Mouse (Mus musculus) mouse trophoblast stem cell (cell line): ENCODE measurements at regions not wholly inside any gene's neighbourhood (a gene's known extent, or its start where the extent isn't known, plus 50 kb on each side); places are given as distances from the start of the nearest gene placed in this dataset.

Experiments
- in situ Hi-C, 2 experiments: fragments of 300-500 bp; cut with MseI, MboI; formaldehyde crosslinking; loops; 2 replicates in 1 of 2; 3 replicates in 1 of 2; pipeline ENCODE4 v1.15.1; 2025

DNA sequence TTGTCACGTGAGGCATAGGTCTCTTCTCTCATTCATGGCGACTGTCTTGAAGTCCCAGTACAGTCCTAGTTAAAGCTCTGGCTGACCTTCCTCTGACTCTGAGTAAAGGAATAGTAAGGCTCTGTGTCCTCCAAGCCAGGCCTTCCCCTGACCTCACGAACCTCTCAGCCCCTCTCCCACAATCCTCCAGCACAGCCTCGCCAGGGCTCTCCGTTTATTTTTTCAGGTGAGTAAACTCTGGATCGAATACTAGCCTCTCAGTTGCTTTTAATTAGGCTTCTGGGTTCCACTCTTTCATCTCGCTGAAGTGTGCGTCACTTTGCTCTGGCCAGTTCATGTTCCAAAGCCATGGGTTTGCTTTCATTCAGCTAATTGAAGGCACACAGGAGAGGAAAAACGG, 133.8 kb downstream of the Mylk4 start:
- in situ Hi-C loops = no loop called here

GRCm38 (mm10) chr13:32643030-32643750, 140.6 kb downstream of the Mylk4 start:
- in situ Hi-C loops = no loop called here

DNA sequence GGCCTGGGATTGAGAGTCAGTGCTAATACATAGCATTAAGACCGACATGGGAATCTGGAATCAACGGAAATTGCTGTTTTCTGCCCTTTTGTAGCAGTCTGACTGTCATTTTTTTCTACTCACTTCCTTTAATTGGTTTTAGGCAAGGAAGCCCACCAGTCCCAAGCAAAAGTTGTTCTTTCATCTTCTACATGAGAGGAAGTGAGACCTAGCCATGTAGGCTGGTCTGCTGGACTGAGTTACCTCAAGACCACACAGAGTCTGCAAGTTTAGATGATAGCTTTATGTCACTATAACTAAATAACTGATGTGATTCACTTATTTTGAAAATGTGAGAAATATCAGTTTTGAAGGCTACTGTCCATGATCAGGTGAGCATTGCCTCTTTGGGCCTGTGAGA, 142.8 kb downstream of the Mylk4 start:
- in situ Hi-C loops = no loop called here

DNA sequence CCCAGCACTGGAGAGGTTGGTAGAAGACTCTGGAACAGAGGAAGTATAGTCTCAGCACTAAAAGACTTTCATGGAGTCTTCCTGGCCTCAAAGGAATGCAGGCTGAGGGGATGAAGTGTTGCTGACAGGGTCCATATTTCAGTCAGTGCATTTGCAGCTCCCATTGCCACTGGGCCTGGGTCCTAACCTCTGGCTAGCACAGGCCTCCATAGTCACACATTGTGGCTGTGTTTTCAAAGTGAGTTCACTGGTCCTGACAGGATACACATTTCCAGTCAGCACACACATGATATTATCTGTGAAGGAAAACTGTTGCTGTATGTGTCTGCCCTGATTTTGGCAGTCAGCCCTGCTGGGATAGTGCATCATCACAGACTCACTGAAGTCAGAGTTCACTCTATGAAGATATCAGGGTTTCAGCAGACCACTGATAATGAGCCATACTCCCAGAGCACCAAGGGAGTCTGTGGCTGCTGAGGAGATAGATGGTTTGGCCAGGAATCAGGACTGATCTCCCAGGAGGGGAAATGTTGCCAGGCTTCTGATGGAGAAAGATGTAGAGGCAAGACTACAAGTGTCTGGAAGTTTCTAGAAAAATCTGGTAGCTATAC, 153.5 kb downstream of the Mylk4 start:
- in situ Hi-C loops = no loop called here

- in situ Hi-C loops = no loop called here
Measured at GRCm38 (mm10) chr13:32613916-32614315, 169.8 kb downstream of the Mylk4 start.

- in situ Hi-C loops = no loop called here
Measured at GRCm38 (mm10) chr13:32611551-32612295, 172.0 kb downstream of the Mylk4 start.

DNA sequence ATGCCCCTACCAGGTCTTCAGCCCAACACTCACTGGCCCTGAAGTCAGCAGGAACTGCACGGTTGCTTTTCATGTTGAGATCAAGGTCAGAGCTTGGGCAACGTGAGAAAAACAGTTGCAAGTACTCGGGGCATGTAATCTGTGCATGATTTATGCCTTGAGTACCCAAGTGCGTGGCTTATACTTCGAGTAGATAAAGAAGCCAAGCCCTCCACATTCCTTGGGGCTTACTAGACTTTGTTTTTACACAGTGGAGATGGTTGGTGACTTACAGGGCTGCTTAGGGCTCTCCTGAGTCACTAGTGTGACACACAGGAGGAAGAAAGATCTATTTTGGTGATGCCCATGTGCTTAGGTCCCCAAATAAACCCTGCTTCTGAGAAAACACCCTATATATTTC, 172.8 kb downstream of the Mylk4 start:
- in situ Hi-C loops = no loop called here

- in situ Hi-C loops = no loop called here
Measured at GRCm38 (mm10) chr13:32608413-32608812, 175.3 kb downstream of the Mylk4 start.

DNA sequence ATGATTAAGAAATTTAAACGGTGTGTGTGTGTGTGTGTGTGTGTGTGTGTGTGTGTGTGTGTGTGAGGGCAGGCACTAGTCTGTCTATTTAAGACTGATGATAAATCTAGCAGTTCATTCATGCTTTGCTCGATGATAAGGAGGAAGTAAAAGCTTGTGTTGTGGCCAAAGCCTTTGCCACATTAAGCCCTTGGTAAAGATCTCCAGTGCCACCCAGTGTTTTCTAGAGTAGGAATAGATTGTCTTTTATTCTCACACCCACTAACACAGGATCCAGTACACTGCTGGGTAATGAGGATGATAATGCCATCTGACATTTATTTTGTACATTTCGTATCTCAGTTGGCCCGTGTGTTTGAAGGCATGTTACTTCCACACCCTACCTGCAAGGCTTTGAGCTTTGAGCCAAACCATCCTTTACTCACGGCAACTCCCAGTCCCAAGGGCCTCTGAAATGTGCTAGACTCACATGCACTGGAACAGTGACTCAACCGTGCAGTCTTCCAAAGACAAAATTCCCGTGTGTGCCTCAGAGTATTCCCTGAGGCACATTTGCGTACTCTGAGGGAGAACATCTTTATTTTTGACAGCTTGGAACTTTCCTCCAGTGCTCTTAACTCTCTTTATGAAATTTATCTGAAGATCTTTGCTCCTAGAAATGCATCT, 179.7 kb downstream of the Mylk4 start:
- in situ Hi-C loops = no loop called here

GRCm38 (mm10) chr13:32601315-32601714, 182.4 kb downstream of the Mylk4 start:
- in situ Hi-C loops = no loop called here

- in situ Hi-C loops = no loop called here
Measured at GRCm38 (mm10) chr13:32593611-32594010, 190.1 kb downstream of the Mylk4 start.

GRCm38 (mm10) chr13:32593131-32593530, 190.6 kb downstream of the Mylk4 start:
- in situ Hi-C loops = no loop called here

- in situ Hi-C loops = no loop called here
Measured at GRCm38 (mm10) chr13:32581598-32581997, 202.2 kb downstream of the Mylk4 start.

DNA sequence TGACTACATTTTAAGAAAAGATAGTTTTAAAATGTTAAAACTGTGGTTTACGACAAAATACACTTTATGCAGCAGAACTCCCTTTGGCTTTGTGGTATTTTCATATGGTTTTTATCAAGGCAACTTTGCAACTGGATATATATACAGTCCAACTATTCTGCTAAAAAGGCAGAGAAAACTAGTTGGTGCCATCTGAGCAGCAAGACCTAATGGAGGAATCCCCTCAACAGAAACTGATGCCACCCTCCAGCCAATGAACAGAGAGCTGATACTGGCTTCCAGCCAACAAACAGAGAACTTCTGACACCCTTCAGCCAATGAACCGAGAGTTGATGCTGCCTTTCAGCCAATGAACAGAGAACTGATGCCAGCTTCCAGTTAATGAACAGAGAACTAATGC, 215.9 kb downstream of the Mylk4 start:
- in situ Hi-C loops = no loop called here

DNA sequence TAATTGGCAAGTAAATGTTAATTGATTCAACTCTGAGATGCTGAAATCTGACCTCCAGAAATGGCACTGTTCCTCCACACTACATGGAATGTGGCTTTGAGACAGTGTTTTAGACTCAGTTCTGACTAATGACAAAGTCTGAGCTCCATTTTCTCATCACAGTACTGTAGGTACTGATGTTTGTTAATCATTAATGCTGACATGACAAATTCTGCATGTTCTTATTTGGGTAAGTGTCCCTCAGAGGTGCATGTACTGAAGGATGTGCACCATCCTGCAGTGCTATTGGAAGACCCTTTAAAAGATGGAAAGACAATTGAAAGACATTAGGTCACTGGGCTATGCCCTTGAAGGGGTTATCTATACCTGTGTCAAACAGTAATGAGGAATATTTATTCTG, 222.1 kb upstream of the Gmds start:
- in situ Hi-C loops = no loop called here

DNA sequence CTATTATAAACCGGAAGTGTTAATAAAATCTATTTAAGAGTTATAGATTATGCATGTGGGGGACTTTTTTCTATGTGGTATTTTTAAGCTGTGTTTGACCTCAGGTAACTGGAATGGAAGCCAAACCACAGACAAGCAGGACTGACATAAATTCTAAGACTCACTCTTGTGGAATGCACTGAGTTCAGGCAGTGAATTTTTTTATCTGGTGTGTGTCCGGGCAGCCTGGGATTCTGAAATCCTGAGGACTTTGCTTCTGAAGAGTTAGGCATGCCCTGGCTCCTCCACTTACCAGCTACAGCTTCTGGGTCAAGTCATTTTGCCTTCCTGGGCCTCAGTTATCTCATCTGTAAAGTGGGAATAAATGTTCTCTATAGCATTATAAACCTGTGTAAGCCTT, 217.9 kb upstream of the Gmds start:
- in situ Hi-C loops = no loop called here

GRCm38 (mm10) chr13:32555064-32555463, 216.5 kb upstream of the Gmds start:
- in situ Hi-C loops = no loop called here

DNA sequence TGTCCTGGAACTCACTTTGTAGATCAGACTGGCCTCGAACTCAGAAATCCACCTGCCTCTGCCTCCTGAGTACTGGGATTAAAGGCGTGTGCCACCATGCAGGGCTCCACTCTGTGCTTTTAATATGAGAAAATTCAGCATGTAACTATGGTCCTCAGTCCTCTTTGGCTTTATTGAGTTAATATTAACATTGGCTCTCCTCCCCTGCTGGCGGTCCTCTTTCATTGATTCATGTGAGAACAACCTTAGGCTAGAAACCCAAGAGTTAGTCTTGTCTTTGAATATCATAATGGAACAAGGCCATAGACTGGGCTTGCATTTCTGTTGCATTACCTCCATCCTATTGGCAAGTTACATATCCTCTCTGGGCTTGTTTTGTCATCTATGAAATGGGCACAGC, 216.1 kb upstream of the Gmds start:
- in situ Hi-C loops = no loop called here

DNA sequence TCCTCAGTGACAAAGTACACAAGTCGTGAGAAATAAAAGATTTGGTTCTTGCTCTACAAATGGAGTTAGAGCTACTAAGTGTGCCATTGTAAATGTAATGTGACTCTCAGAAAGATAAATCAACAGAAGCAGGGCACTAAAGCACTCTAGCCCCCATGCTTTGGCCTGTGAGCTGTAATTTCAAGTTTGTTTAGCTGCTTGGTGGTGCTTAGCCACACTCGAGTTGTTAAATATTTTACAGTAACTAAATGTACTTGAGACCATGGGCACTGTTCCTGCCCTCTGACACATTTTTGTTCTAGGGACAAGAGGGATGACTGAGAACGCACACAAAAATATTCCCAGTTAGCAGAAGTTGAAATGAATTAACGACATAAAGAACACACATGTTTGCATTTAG, 214.6 kb upstream of the Gmds start:
- in situ Hi-C loops = no loop called here

- in situ Hi-C loops = no loop called here
Measured at GRCm38 (mm10) chr13:32550113-32550512, 211.6 kb upstream of the Gmds start.

- in situ Hi-C loops = no loop called here
Measured at GRCm38 (mm10) chr13:32547126-32547525, 208.6 kb upstream of the Gmds start.

DNA sequence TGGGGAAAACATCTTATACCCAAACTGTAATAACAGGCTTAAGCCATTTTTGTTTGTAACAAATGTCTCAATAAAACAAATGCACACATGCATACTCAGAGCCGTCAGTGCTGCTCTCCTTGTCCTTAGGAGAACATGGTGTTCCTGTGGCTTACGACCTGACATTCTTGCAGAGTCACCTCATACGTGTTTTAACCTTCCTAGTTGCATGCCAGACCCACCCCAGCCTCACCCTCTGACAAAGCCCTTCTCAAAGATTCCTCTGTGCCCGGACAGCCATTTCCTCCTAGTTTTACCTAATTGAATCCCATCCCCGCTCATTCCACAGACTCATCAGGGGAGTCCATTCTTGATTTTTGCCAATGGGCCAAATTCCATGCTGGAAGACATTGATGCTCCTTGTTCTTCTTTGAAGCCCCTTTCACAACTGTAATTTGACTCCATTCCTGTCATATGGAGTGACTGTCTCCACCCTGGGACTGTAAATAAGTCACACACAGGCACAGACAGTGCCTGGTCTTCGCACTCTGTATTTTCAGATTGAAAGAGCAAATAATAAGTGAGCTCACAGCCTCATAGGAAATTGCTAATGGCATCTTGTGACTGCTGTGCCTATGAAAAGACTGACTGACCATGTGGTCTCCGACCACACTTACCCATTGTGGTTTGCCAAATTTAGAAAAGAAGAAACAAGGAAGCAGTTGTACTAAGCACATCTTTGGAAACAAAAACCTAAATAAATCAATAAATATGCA, 206.6 kb upstream of the Gmds start:
- in situ Hi-C loops = no loop called here
